Mouse (Mus musculus): ENCODE data around the gene Tube1. TPM values are rescaled to one million over a fixed set of nuclear protein-coding genes. Genes with fewer than 3 reads are reported as not detected.

Gene Tube1
- polyA plus RNA-seq (2014; fragmentation: Illumina TruSeq; extraction: RNeasy Lipid Tissue Mini Kit (QIAGEN cat#74804)): 5.6 TPM

GRCm38 (mm10) chr10:39133462-39134310, at the start of gene Tube1, which contains the start of gene Fam229b:
Gene Tube1, plus strand, starts transcription at chr10:39133976.
Gene Fam229b, minus strand, starts transcription at chr10:39133914.

GRCm38 (mm10) chr10:39163694-39164093, 29.9 kb downstream of the Tube1 start, which contains the start of gene Ccn6:
Gene Ccn6, minus strand, starts transcription at chr10:39163794.

Other genes with a start within 250 kb of the Tube1 start
- gene Lama4, start 168.5 kb upstream of the Tube1 start, polyA plus RNA-seq (2014; fragmentation: Illumina TruSeq; extraction: RNeasy Lipid Tissue Mini Kit (QIAGEN cat#74804)): 49.3 TPM
- gene Fam229b, start 62 bp upstream of the Tube1 start, polyA plus RNA-seq (2014; fragmentation: Illumina TruSeq; extraction: RNeasy Lipid Tissue Mini Kit (QIAGEN cat#74804)): 7.2 TPM
- not detected for gene Ccn6, start 29.8 kb downstream of the Tube1 start, polyA plus RNA-seq (2014; fragmentation: Illumina TruSeq; extraction: RNeasy Lipid Tissue Mini Kit (QIAGEN cat#74804))
- 93.1 TPM for gene Fyn, start 234.9 kb downstream of the Tube1 start, polyA plus RNA-seq (2014; fragmentation: Illumina TruSeq; extraction: RNeasy Lipid Tissue Mini Kit (QIAGEN cat#74804))